26 mouse cellular contexts compared by ENCODE assay signal in genomic region chr9:115326533-115326890, GRCm38 (mm10). TPM values are rescaled to one million over a fixed set of nuclear protein-coding genes. Genes with fewer than 3 reads are reported as not detected.
DNase-seq lines count a peak whose midpoint lies in the region; ATAC-seq and TF ChIP-seq lines count a peak whose summit lies in the region.
"Had no signal": no experiment of that assay in that cellular context is flagged by ENCODE, and none has a peak within 500 bp of the region (broad histone marks: within the 10 kb centered on the region; RNA-seq: fewer than 3 reads in every experiment).

No protein-coding gene starts in this region.

- peak; percentile 61 for DNase-seq in heart, adult 11 months
- DNase-seq in heart, postnatal 25 days (ENCODE audit: low spot score) = no peak
- no peak for DNase-seq in liver, adult 2 months (ENCODE audit: extremely low read depth, low read depth, low spot score)
- DNase-seq in spleen, adult 2 months (ENCODE audit: low read depth in 1 of 2, low spot score in 2 of 2) = no peak
- no peak for DNase-seq in spleen, adult 18-20 months
- DNase-seq in cerebellum, adult 8-10 months = no peak
- DNase-seq: cerebellum, adult 11 months; cerebellum, postnatal 10 days; gastrocnemius, postnatal 10 days; heart, adult 2 months; heart, postnatal 14 days; liver, embryonic 13.5 days; thymus, adult 2 months; thymus, postnatal 4 days had no signal

- no peaks in the 10 kb centered on the region for H3K4me1 ChIP-seq in liver, adult 2 months (ENCODE audit: control insufficient read depth, insufficient read depth, low read length)
- H3K4me1 ChIP-seq in liver, embryonic 12.5 days = no peaks in the 10 kb centered on the region
- H3K4me1 ChIP-seq in spleen, adult 2 months (ENCODE audit: control insufficient read depth, insufficient read depth, insufficient read length) = no peaks in the 10 kb centered on the region; the same call in 1 of the 2 replicates
- H3K4me1 ChIP-seq: liver, embryonic 13.5 days had no signal

- intact Hi-C loops in heart, postnatal 25 days (cut with DNase I) = no loop called here

- ATAC-seq in liver, embryonic 12.5 days = no peak
- ATAC-seq: CD4-positive, CD25-positive, alpha-beta regulatory T cell, adult 4 months; forebrain, embryonic 15.5 days; inflammation-experienced regulatory T-cells, adult 6 months had no signal

- no peak for TF ChIP-seq POLR2A in liver, adult 2 months (IDR thresholded peaks at IDR 0.05; ENCODE audit: extremely low read depth, insufficient read depth, low read length)
- no peak for TF ChIP-seq POLR2A in spleen, adult 2 months (IDR thresholded peaks at IDR 0.05; ENCODE audit: low read depth, low read length)

- H3K9me3 ChIP-seq in liver, embryonic 12.5 days (replicated peaks) = no peaks in the 10 kb centered on the region
- H3K9me3 ChIP-seq: embryonic facial prominence, embryonic 10.5 days; forebrain, embryonic 15.5 days; heart, embryonic 13.5 days; limb, embryonic 12.5 days; liver, embryonic 13.5 days; midbrain, embryonic 10.5 days; neural tube, embryonic 15.5 days had no signal

- H3K4me2 ChIP-seq in liver, embryonic 12.5 days = no peak overlapping the region
- H3K4me2 ChIP-seq: forebrain, embryonic 15.5 days; heart, embryonic 13.5 days; hindbrain, embryonic 13.5 days; limb, embryonic 12.5 days; liver, embryonic 13.5 days; lung, embryonic 14.5 days; neural tube, embryonic 15.5 days had no signal

- WGBS in liver, adult 2 months = 95% methylated on average over 4 of the region's 4 CpGs
- 87% methylated on average over 4 of the region's 4 CpGs for WGBS in liver, embryonic 12.5 days (ENCODE audit: insufficient replicate concordance)
- 87% methylated on average over 4 of the region's 4 CpGs for WGBS in spleen, adult 2 months

- no peaks in the 10 kb centered on the region for H3K27me3 ChIP-seq in liver, adult 2 months (ENCODE audit: control insufficient read depth, insufficient read depth, low read length)
- H3K27me3 ChIP-seq in liver, embryonic 12.5 days (replicated peaks) = no peaks in the 10 kb centered on the region
- H3K27me3 ChIP-seq in spleen, adult 2 months (ENCODE audit: control insufficient read depth, insufficient read depth, low read length) = no peaks in the 10 kb centered on the region
- H3K27me3 ChIP-seq: forebrain, embryonic 15.5 days; heart, embryonic 13.5 days; hindbrain, embryonic 13.5 days; limb, embryonic 12.5 days; liver, embryonic 13.5 days; neural tube, embryonic 15.5 days had no signal

- H3K79me2 ChIP-seq in liver, adult 2 months (ENCODE audit: control insufficient read depth, insufficient read depth, low read length) = no peaks in the 10 kb centered on the region

- TF ChIP-seq CTCF in liver, adult 2 months (IDR thresholded peaks at IDR 0.05; ENCODE audit: low read depth, low read length) = no peak
- TF ChIP-seq CTCF in spleen, adult 2 months (IDR thresholded peaks at IDR 0.05; ENCODE audit: extremely low read depth, insufficient read depth, insufficient read length, insufficient replicate concordance) = no peak

- H3K36me3 ChIP-seq in liver, adult 2 months (ENCODE audit: control insufficient read depth, insufficient read depth, low read length) = no peaks in the 10 kb centered on the region
- no peaks in the 10 kb centered on the region for H3K36me3 ChIP-seq in liver, embryonic 12.5 days
- no peaks in the 10 kb centered on the region for H3K36me3 ChIP-seq in spleen, adult 2 months (ENCODE audit: control insufficient read depth, insufficient read depth, low read length)
- H3K36me3 ChIP-seq: embryonic facial prominence, embryonic 10.5 days; forebrain, embryonic 15.5 days; heart, embryonic 13.5 days; hindbrain, embryonic 13.5 days; limb, embryonic 12.5 days; liver, embryonic 13.5 days; midbrain, embryonic 10.5 days; neural tube, embryonic 15.5 days had no signal

- H3K4me3 ChIP-seq in liver, adult 2 months (ENCODE audit: insufficient read depth, low read depth, low read length) = no peak overlapping the region
- no peak overlapping the region for H3K4me3 ChIP-seq in liver, embryonic 12.5 days
- no peak overlapping the region for H3K4me3 ChIP-seq in spleen, adult 2 months (ENCODE audit: extremely low read depth, insufficient read depth, insufficient read length)
- H3K4me3 ChIP-seq: embryonic facial prominence, embryonic 10.5 days; forebrain, embryonic 15.5 days; heart, adult 2 months; heart, embryonic 13.5 days; hindbrain, embryonic 13.5 days; limb, embryonic 12.5 days; liver, embryonic 13.5 days; midbrain, embryonic 10.5 days; neural tube, embryonic 15.5 days had no signal

- peak overlapping the region; percentile 48; the same call in 1 of the 2 replicates for H3K27ac ChIP-seq in liver, adult 2 months (replicated peaks; ENCODE audit: insufficient read depth, low read depth, low read length)
- no peak overlapping the region for H3K27ac ChIP-seq in liver, embryonic 12.5 days
- peak overlapping the region; percentile 54; the same call in 1 of the 2 replicates for H3K27ac ChIP-seq in spleen, adult 2 months (ENCODE audit: insufficient read depth, low read length)
- H3K27ac ChIP-seq: forebrain, embryonic 15.5 days; heart, adult 2 months; heart, embryonic 13.5 days; hindbrain, embryonic 13.5 days; limb, embryonic 12.5 days; liver, embryonic 13.5 days; neural tube, embryonic 15.5 days; stomach, postnatal 0 days had no signal

- no peak overlapping the region for H3K9ac ChIP-seq in liver, adult 2 months (ENCODE audit: low read depth, low read length)
- H3K9ac ChIP-seq in liver, embryonic 12.5 days = no peak overlapping the region
- H3K9ac ChIP-seq: forebrain, embryonic 15.5 days; heart, embryonic 13.5 days; hindbrain, embryonic 13.5 days; limb, embryonic 12.5 days; liver, embryonic 13.5 days; lung, embryonic 14.5 days; neural tube, embryonic 15.5 days had no signal

RNA-seq across cellular contexts. Expression of gene Stt3b, which starts 16.3 kb away (rescaled TPM):
- 10 to 100 TPM; 56.0 to 58.2 TPM for total RNA-seq in heart, postnatal 25 days (2021)
- total RNA-seq in liver, adult 2 months (2014; rRNA removed) = 60.5 and 73.4 TPM in 2 replicates
- polyA plus RNA-seq in liver, adult 2 months (2012; rRNA removed) = 28.2 and 33.8 TPM in 2 replicates
- 102 and 106 TPM in 2 replicates for polyA plus RNA-seq in liver, embryonic 12.5 days (2016; fragmentation: Nextera tagmentation; extraction: Ambion mirVana)
- 33.5 and 50.8 TPM in 2 replicates for polyA plus RNA-seq in spleen, adult 2 months (2012; rRNA removed)
